Mouse (Mus musculus): ENCODE data around the gene Csnk1g2.
"Not testable (repeated sequence)": the region's sequence is repeated elsewhere in the genome, so short reads cannot be mapped to it uniquely, and the experiment has no call there.

Csnk1g2 gene

GRCm38 (mm10) chr10:80623457-80624191, 986 bp downstream of the Csnk1g2 start:
- DNase-seq (ENCODE audit: low read depth, low spot score), result peak; percentile 69

- DNase-seq (ENCODE audit: low read depth, low spot score), result no peak
These were observed 3.1 kb downstream of the Csnk1g2 start for GRCm38 (mm10) chr10:80625764-80626163.

GRCm38 (mm10) chr10:80627685-80628084, 5.0 kb downstream of the Csnk1g2 start:
- DNase-seq (ENCODE audit: low read depth, low spot score), result no peak

GRCm38 (mm10) chr10:80628925-80629324, 6.3 kb downstream of the Csnk1g2 start:
- DNase-seq (ENCODE audit: low read depth, low spot score), result no peak

- DNase-seq (ENCODE audit: low read depth, low spot score), result no peak
These were observed 12.7 kb downstream of the Csnk1g2 start for GRCm38 (mm10) chr10:80635345-80635744.

GRCm38 (mm10) chr10:80646936-80647335, 24.3 kb downstream of the Csnk1g2 start:
- DNase-seq (ENCODE audit: low read depth, low spot score), result no peak

GRCm38 (mm10) chr10:80649910-80650309, 27.3 kb downstream of the Csnk1g2 start:
- DNase-seq (ENCODE audit: low read depth, low spot score), result not testable (repeated sequence)

GRCm38 (mm10) chr10:80650392-80650791, 27.8 kb downstream of the Csnk1g2 start:
- peak; percentile 74 for DNase-seq (ENCODE audit: low read depth, low spot score)

- DNase-seq (ENCODE audit: low read depth, low spot score), result no peak
These were observed 30.6 kb downstream of the Csnk1g2 start for GRCm38 (mm10) chr10:80653156-80653720.

- no peak for DNase-seq (ENCODE audit: low read depth, low spot score)
These were observed 32.2 kb downstream of the Csnk1g2 start for GRCm38 (mm10) chr10:80654866-80655265.

- DNase-seq (ENCODE audit: low read depth, low spot score), result no peak
These were observed 32.9 kb downstream of the Csnk1g2 start for GRCm38 (mm10) chr10:80655406-80656129.

GRCm38 (mm10) chr10:80656130-80656862, 33.7 kb downstream of the Csnk1g2 start:
- DNase-seq (ENCODE audit: low read depth, low spot score), result peak; percentile 100

- no peak for DNase-seq (ENCODE audit: low read depth, low spot score)
These were observed 34.4 kb downstream of the Csnk1g2 start, which contains the start of gene Btbd2 for GRCm38 (mm10) chr10:80656863-80657623. Gene Btbd2 (minus strand): TSS chr10:80657071.

- peak; percentile 64 for DNase-seq (ENCODE audit: low read depth, low spot score)
These were observed 35.7 kb downstream of the Csnk1g2 start for GRCm38 (mm10) chr10:80658194-80658840.

GRCm38 (mm10) chr10:80658841-80659202, 36.2 kb downstream of the Csnk1g2 start:
- DNase-seq (ENCODE audit: low read depth, low spot score), result peak; percentile 74

GRCm38 (mm10) chr10:80659213-80659612, 36.6 kb downstream of the Csnk1g2 start:
- peak; percentile 87 for DNase-seq (ENCODE audit: low read depth, low spot score)

GRCm38 (mm10) chr10:80661149-80661548, 38.5 kb downstream of the Csnk1g2 start:
- peak; percentile 55 for DNase-seq (ENCODE audit: low read depth, low spot score)

GRCm38 (mm10) chr10:80663485-80664196, 41.0 kb downstream of the Csnk1g2 start:
- no peak for DNase-seq (ENCODE audit: low read depth, low spot score)

GRCm38 (mm10) chr10:80664197-80665015, 41.8 kb downstream of the Csnk1g2 start:
- peak; percentile 71 for DNase-seq (ENCODE audit: low read depth, low spot score)

All from brain, adult 2 months (tissue).